Mouse (Mus musculus): ENCODE results near the gene Wdr49. TPM values are rescaled to one million over a fixed set of nuclear protein-coding genes. Genes with fewer than 3 reads are reported as not detected.

Gene Wdr49
- polyA plus RNA-seq (2016; fragmentation: Nextera tagmentation; extraction: Ambion mirVana), result not detected in 2 replicates

DNA sequence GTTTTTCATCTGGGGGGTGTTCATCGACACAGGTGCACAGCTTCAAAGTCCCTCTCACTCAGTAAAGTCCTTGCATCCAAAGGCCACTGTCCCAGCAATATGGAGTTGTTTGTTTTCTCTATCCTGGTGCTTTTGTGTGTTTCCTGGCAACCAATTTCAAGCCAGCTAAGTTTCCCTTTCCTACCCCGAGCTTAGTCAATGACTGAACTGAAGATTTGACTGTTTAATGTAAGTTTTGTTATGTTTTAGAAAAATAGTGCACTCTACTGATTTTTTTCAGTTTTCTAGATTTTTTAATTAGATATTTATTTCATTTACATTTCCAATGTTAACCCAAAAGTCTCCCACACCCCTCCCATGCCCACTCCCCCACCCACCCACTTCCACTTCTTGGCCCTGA lies at the start of gene Wdr49:
Gene Wdr49 (minus strand): TSS at position 101 of the 400 bp plus-strand sequence.
- H3K27me3 ChIP-seq (ENCODE audit: low read depth, poor library complexity, severe bottlenecking), result no peaks in the 10 kb centered on the region
- no peaks in the 10 kb centered on the region for H3K9me3 ChIP-seq (replicated peaks)
- H3K27ac ChIP-seq, result no peak within 1 kb of the TSS
- H3K4me1 ChIP-seq, result no peaks in the 10 kb centered on the region
- no peaks in the 10 kb centered on the region for H3K36me3 ChIP-seq
- no peak within 1 kb of the TSS for H3K4me3 ChIP-seq
- 82% methylated on average over 2 of the region's 2 CpGs for WGBS
- DNase-seq (ENCODE audit: low spot score), result no peak

DNA sequence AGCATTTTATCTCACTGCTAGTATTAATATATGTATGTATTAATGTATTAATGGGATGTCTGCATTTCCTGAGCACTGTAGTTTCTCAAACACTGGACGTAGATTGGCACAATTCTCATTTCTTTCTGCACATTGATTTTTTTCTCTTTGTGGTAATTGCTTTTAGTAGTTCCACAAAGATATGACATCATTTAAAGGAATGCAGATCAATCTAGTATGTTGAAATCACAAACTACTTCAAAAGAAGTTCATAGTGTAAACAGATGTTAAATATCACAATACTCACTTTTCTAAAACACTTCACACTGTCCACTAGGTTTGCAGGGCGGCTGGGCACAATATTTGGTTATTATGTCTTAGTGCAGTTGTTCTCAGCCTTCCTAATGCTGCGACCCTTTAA lies 49.1 kb upstream of the Wdr49 start:
- Histone ChIP-seq H3K27ac (no peak overlapping the region), H3K4me3 (no peak overlapping the region), H3K4me1 (no peaks in the 10 kb centered on the region), H3K27me3 (ENCODE audit: low read depth, poor library complexity, severe bottlenecking) (no peaks in the 10 kb centered on the region), H3K36me3 (peaks cover 32% of the 10 kb centered on the region), H3K9me3 (replicated peaks) (no peaks in the 10 kb centered on the region)
- DNase-seq (ENCODE audit: low spot score), result no peak
- 93% methylated on average over 3 of the region's 3 CpGs for WGBS

DNA sequence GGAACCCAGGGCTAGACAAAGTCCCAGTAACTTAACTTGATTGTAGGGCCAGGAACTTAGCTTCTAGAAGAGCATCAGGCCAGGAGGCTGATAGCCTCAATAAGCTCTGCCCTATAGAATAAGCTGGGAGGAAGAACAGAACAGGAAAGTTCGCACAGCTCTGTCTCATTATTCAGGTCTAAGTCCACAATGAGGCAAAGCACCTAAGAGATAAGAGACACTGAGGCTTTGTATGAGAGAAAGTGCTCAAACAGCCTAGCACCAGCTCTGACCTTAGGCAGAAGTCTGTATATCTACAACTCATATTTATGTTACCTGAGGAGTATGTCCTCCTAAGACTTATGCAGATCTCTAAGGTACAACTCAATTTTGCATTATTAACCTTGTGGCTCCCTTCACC lies 40.6 kb upstream of the Wdr49 start:
- H3K4me3 ChIP-seq, result no peak overlapping the region
- H3K27ac ChIP-seq, result no peak overlapping the region
- 92% methylated on average over 1 of the region's 1 CpGs for WGBS
- no peaks in the 10 kb centered on the region for H3K4me1 ChIP-seq
- no peaks in the 10 kb centered on the region for H3K27me3 ChIP-seq (ENCODE audit: low read depth, poor library complexity, severe bottlenecking)
- peaks cover 64% of the 10 kb centered on the region for H3K36me3 ChIP-seq
- DNase-seq (ENCODE audit: low spot score), result no peak
- H3K9me3 ChIP-seq (replicated peaks), result no peaks in the 10 kb centered on the region

DNA sequence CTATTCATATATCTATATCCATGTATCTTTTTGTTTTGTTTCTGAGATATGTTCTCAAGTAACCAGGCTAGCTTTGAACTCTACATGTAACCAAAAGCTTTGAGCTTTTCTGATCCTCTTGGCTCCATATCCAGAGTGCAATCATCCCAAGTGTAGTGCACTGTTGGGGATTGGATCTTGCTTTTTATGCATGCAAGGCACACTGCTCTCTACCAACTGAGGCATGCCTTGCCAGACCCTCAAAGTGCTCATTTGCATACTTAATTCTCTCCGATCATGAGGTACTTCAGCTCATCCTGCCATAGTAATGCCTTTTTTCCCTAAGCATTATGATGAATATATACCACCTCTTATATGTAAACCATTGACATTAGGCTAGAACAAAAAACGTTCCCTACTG lies 39.4 kb upstream of the Wdr49 start:
- H3K4me1 ChIP-seq, result no peaks in the 10 kb centered on the region
- no peaks in the 10 kb centered on the region for H3K27me3 ChIP-seq (ENCODE audit: low read depth, poor library complexity, severe bottlenecking)
- DNase-seq (ENCODE audit: low spot score), result no peak
- H3K36me3 ChIP-seq, result peaks cover 54% of the 10 kb centered on the region
- H3K4me3 ChIP-seq, result no peak overlapping the region
- H3K27ac ChIP-seq, result no peak overlapping the region
- no peaks in the 10 kb centered on the region for H3K9me3 ChIP-seq (replicated peaks)
- WGBS, result 90% methylated on average over 2 of the region's 2 CpGs

DNA sequence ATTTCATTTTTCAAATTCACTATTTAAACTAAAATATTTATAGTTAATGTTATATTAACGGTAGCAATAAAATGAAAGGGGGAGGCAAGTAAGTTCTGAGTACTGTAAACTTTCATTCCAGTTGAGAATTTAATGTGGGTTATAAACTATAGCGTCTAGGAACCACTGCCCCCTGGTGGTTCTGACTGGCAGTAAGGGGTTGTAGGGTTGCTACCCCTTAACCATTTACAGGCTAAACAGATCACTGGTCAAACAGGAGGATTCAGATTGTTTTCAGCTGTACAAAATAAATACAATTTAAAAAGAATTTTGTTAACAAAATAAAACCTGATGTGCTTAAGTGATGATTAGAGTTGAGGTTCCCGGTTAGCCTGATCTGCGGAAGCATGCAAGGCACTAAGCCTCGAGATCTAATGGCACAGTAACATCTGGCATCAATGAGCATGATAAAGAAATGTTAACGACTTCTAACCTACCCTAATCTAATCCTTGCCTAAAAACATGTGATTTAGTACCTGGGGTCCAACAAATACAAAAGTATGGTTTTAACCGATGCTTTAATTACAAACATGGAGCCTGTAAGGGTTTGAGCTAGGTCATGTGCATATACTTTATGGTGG lies 35.8 kb upstream of the Wdr49 start:
- Histone ChIP-seq H3K27me3 (ENCODE audit: low read depth, poor library complexity, severe bottlenecking) (no peaks in the 10 kb centered on the region), H3K36me3 (peaks cover 43% of the 10 kb centered on the region), H3K9me3 (replicated peaks) (no peaks in the 10 kb centered on the region), H3K4me1 (no peaks in the 10 kb centered on the region), H3K4me3 (no peak overlapping the region), H3K27ac (no peak overlapping the region)
- WGBS, result 46% methylated on average over 7 of the region's 7 CpGs
- DNase-seq (ENCODE audit: low spot score), result peak; percentile 39

DNA sequence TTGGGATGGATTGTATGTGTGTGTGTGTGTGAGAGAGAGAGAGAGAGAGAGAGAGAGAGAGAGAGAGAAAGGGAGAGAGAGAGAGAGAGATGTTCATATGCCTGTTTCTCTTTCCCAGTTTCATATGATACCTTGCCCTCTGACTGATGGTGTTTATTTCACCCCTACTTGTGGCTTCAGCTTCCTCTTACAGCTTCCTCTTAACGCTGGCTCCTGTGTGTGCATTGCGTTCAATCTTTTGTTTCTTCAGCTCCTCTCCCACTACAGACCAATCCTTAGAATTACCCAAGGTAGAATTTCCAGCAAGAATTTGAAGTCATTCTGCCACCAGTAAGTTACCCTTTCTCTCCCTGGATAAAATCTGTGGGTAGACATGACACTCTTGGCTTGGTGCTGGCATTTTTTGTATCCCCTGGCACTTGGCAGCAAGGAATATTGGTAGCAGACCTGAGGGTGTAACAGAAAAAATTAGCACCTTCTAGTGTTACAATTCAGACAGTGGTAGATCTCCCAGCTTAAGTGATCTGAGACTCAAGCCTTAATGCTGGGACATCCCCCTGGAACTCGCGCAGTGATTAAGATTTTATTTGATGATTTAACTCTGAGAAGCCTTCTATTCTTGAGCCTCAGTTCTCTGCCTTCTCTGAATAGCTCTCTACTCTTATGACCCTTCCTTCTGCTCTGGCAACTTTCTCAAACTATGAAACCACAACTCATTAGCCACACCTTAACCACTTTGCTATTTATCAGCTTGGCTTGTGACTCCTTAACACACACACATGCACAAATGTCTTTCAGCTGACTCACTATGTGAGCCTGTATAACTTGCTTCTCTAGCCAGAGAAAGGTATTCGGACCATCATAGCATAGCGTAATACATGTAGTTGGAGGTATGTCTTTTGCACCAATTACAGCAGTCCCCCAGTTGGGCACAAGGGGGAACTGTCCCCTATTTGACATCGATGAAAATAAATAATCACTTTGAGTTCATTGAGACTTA lies 17.3 kb upstream of the Wdr49 start:
- H3K9me3 ChIP-seq (replicated peaks), result no peaks in the 10 kb centered on the region
- H3K36me3 ChIP-seq, result no peaks in the 10 kb centered on the region
- H3K27me3 ChIP-seq (ENCODE audit: low read depth, poor library complexity, severe bottlenecking), result no peaks in the 10 kb centered on the region
- WGBS, result 85% methylated on average over 7 of the region's 7 CpGs
- no peak overlapping the region for H3K27ac ChIP-seq
- no peak for DNase-seq (ENCODE audit: low spot score)
- no peak overlapping the region for H3K4me3 ChIP-seq
- no peaks in the 10 kb centered on the region for H3K4me1 ChIP-seq

DNA sequence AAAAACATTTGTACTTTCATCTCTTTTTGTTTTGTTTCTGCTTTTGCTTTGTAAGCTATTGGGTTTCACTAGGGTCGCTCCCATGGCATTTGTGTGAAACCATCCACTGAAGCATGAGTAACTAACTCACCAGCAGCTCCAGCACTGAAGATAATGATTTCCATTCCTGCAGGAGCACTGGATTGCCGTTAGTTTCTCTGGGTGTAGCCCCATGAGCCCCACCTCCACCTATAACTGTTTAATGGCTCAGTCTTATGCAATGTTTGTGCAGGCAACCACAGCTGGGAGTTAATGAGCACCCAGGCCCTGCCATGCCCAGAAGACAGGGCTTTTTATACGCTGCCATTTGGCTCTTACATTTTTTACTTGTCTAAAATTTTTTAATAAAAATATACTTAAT lies 11.0 kb upstream of the Wdr49 start:
- H3K36me3 ChIP-seq, result no peaks in the 10 kb centered on the region
- H3K27ac ChIP-seq, result no peak overlapping the region
- no peaks in the 10 kb centered on the region for H3K4me1 ChIP-seq
- no peak overlapping the region for H3K4me3 ChIP-seq
- 60% methylated on average over 3 of the region's 3 CpGs for WGBS
- H3K9me3 ChIP-seq (replicated peaks), result no peaks in the 10 kb centered on the region
- DNase-seq (ENCODE audit: low spot score), result no peak
- no peaks in the 10 kb centered on the region for H3K27me3 ChIP-seq (ENCODE audit: low read depth, poor library complexity, severe bottlenecking)

DNA sequence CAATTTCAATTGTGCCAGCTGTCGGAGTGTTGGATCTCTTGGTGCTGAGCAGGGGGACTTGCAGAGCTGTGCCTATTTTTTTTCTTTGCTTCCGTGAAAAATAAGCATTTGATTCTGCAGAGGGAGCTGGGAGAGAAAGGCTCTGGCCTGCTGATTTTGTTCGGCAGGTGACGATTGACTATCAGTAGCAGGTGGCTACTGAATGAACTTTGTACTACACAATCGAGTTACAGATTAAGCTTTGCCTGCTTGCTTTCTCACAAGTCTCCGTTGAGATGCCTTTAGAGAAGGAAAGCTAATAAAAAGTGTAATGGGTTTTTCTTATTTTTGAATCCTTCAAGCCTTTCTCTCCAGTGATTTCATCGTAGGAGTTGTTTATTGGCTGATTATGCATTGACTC lies 6.8 kb downstream of the Wdr49 start:
- Histone ChIP-seq H3K27ac (no peak overlapping the region), H3K4me3 (no peak overlapping the region), H3K27me3 (ENCODE audit: low read depth, poor library complexity, severe bottlenecking) (no peaks in the 10 kb centered on the region), H3K9me3 (replicated peaks) (no peaks in the 10 kb centered on the region), H3K36me3 (no peaks in the 10 kb centered on the region), H3K4me1 (no peaks in the 10 kb centered on the region)
- DNase-seq (ENCODE audit: low spot score), result no peak
- WGBS, result 86% methylated on average over 7 of the region's 7 CpGs

DNA sequence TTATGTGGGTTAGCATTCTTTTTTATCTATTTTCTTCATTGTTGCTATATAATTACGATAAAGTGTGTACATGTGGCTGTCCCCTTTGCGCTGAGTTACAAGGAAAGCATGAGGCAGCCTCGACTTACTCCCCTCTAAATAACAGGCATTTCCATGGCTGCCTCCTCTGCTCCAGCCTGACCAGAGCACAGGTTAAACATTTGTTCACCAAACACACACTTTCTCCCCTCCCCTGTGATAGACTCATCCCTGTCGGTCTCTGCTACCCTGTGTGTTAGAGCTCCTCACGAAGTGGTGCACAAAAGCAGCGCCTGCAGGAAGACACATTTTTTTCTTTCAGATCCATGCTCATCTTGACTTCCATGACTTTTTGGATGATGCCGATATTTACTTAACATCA lies 7.3 kb downstream of the Wdr49 start:
- no peaks in the 10 kb centered on the region for H3K27me3 ChIP-seq (ENCODE audit: low read depth, poor library complexity, severe bottlenecking)
- no peaks in the 10 kb centered on the region for H3K9me3 ChIP-seq (replicated peaks)
- no peaks in the 10 kb centered on the region for H3K4me1 ChIP-seq
- no peak overlapping the region for H3K27ac ChIP-seq
- no peak for DNase-seq (ENCODE audit: low spot score)
- no peaks in the 10 kb centered on the region for H3K36me3 ChIP-seq
- H3K4me3 ChIP-seq, result no peak overlapping the region
- 90% methylated on average over 7 of the region's 7 CpGs for WGBS

DNA sequence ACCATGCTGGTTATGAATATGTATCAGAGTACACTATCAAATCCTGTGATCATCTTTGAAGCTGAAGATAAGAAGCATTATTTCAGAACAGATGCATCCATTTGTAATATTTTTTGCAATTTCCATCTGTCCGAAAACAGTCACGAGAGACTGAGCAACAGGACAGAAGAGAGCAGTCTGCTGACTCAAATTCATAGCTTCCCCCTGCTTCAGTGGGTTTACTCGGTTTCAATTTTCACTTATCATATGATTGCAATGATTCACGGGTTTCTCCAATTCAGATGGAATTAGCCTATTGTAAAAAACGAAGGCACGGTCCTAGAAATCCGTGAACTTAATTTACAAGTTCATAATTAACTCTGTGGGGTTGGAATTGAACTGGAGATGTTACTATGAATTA lies 13.8 kb downstream of the Wdr49 start:
- no peaks in the 10 kb centered on the region for H3K9me3 ChIP-seq (replicated peaks)
- no peak for DNase-seq (ENCODE audit: low spot score)
- no peaks in the 10 kb centered on the region for H3K27me3 ChIP-seq (ENCODE audit: low read depth, poor library complexity, severe bottlenecking)
- H3K4me3 ChIP-seq, result no peak overlapping the region
- no peaks in the 10 kb centered on the region for H3K4me1 ChIP-seq
- no peak overlapping the region for H3K27ac ChIP-seq
- H3K36me3 ChIP-seq, result no peaks in the 10 kb centered on the region
- WGBS, result 91% methylated on average over 7 of the region's 7 CpGs

DNA sequence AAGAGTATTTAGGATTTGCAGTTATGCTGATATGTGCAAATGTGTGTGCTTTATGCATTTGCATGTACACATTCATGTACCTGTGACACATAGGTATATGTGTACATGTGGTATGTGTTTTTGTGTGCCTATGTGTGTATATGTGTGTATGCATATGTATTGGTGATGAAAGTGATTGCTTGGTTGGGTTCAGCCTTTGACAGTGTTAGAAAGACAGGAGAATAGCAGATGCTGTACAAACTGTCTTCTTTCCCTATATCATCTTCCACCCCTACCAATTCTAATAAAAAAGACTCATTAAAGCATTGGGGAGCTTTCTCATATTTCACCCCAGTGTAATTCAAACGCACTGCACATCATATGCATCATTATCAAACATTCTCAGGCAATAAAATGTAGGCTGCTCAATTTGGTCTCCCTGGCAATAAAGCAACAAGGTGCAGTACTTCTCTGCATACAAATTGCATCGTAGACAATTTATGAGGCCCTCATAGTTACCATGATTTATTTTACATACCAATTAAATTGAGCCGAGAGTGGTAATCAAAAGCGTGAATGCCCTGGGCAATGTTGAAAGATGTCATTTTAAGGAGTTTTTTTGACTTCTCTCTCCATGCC lies 51.3 kb downstream of the Wdr49 start:
- DNase-seq (ENCODE audit: low spot score), result no peak
- 80% methylated on average over 4 of the region's 4 CpGs for WGBS
- H3K27me3 ChIP-seq (ENCODE audit: low read depth, poor library complexity, severe bottlenecking), result no peaks in the 10 kb centered on the region

DNA sequence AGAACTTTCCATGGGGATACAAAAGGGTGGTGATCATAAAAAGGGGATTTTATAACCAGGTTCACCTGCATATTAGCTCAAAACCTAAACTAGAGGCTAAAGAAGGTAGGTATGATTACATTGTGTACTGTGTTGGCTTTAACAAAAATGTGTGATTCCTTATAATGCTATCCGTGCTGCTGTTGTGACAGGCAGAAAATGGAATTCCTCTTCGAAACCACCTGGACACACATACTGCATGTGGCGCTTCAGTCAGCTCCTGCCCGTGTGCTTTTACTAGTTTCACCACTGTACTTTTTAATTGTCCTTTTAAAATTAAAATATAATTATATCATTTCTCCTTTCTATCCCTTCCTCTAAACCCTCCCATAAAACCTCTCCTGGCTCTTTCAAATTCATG lies 86.0 kb downstream of the Wdr49 start:
- H3K4me1 ChIP-seq, result no peaks in the 10 kb centered on the region
- WGBS, result 92% methylated on average over 4 of the region's 4 CpGs
- no peaks in the 10 kb centered on the region for H3K36me3 ChIP-seq
- no peaks in the 10 kb centered on the region for H3K9me3 ChIP-seq (replicated peaks)
- H3K4me3 ChIP-seq, result no peak overlapping the region
- H3K27ac ChIP-seq, result no peak overlapping the region
- no peak for DNase-seq (ENCODE audit: low spot score)
- no peaks in the 10 kb centered on the region for H3K27me3 ChIP-seq (ENCODE audit: low read depth, poor library complexity, severe bottlenecking)

More for the DNA sequence above, 51.3 kb downstream of the Wdr49 start:
- Histone ChIP-seq H3K4me1 (no peaks in the 10 kb centered on the region), H3K4me3 (no peak overlapping the region), H3K9me3 (replicated peaks) (no peaks in the 10 kb centered on the region), H3K27ac (no peak overlapping the region), H3K36me3 (no peaks in the 10 kb centered on the region)

All from limb, embryonic 10.5 days (tissue).